Mouse (Mus musculus) layer of hippocampus, adult 9-10 months (tissue): ENCODE measurements around the gene Zfp382.
A peak's percentile ranks its signal among the peaks of the same experiment; 100 is the strongest.
"Not testable (repeated sequence)": the region's sequence is repeated elsewhere in the genome, so short reads cannot be mapped to it uniquely, and the experiment has no call there.

Experiments
- DNase-seq: peaks from one replicate; pipeline ENCODE4 v3.0.0; 2022; ENCODE audit warnings: low spot score

The Zfp382 gene

GRCm38 (mm10) chr7:30121308-30122187 lies at the start of gene Zfp382:
Zfp382 (plus strand) TSS chr7:30121942.
- DNase-seq = peak; percentile 45

GRCm38 (mm10) chr7:30072146-30073028 lies 49.4 kb upstream of the Zfp382 start, which contains the start of gene Zfp82:
Zfp82 (minus strand) TSS chr7:30072900.
- no peak for DNase-seq

DNA sequence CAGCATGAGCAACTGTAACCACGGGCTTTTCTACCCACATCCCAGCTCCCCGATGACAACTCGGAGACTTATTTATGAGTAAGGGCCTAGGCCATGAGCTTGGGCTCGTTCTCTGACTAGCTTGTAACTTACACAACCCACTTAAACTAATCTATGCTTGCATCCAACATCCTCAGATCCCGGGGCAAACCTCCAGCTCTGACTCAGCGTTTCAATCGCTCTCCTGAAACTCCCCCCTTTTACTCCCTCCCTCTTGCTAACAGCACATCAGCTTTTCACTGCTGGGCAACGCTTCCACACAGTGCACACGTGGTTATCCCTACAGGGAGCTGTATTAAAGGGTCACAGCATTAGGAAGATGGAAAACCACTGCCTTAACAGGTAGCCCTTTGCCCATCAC lies 35.2 kb upstream of the Zfp382 start:
- DNase-seq = no peak

GRCm38 (mm10) chr7:30089405-30089804 lies 32.3 kb upstream of the Zfp382 start:
- no peak for DNase-seq

DNA sequence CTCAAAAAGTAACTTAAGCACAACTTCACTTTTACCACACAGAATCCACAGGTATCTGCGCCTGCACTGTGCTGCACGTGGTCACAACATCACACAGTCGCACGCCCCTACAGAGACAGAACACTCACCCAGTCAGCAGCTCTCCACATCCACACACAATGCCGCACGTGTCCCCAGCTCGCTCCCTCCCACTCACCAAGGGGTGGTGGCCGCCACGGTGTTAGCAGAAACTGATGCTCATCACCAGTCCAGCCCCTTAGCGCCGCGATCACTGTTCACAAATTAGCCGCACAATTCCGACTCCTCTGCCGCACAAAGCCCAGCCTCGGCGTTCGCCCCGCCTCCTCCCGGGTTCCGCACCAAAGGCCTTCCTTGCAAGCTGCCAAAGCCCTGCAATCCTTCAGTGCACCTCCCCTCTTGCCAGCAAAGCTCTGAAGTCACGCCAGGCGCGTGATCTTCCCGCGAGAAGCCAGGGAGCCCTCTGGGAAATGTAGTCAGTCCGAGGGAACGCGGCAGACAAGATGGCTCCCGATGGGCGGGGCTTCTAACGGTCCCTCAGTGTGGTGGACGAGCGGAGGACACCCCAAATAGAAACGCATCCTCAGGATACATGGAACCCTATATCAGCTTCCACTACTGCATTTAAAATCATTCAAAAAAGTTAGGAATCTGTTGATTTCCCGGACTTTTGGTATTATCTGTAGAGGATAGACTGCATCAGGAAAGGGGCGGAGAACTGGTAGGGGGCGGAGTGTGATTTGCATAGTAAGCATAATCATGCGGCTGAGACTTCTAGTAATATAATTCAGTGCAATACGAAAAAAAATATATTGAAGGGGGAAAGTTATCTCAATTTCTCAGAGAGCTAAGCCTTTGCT lies 31.4 kb upstream of the Zfp382 start, which contains the start of the genes Gm26920 and Zfp566:
Gm26920 (minus strand) TSS at position 319 of the 878 bp plus-strand sequence.
Zfp566 (minus strand) TSS at position 436 of the 878 bp plus-strand sequence.
- DNase-seq = peak; percentile 92

- DNase-seq = no peak
Observed at GRCm38 (mm10) chr7:30090970-30091585, 30.7 kb upstream of the Zfp382 start.

- no peak for DNase-seq
Observed at GRCm38 (mm10) chr7:30092666-30093065, 29.1 kb upstream of the Zfp382 start.

GRCm38 (mm10) chr7:30093918-30094415 lies 27.8 kb upstream of the Zfp382 start:
- no peak for DNase-seq

GRCm38 (mm10) chr7:30094646-30095429 lies 26.9 kb upstream of the Zfp382 start, which contains the start of gene Zfp260:
Zfp260 (plus strand) TSS chr7:30094777.
- DNase-seq = peak; percentile 97

DNA sequence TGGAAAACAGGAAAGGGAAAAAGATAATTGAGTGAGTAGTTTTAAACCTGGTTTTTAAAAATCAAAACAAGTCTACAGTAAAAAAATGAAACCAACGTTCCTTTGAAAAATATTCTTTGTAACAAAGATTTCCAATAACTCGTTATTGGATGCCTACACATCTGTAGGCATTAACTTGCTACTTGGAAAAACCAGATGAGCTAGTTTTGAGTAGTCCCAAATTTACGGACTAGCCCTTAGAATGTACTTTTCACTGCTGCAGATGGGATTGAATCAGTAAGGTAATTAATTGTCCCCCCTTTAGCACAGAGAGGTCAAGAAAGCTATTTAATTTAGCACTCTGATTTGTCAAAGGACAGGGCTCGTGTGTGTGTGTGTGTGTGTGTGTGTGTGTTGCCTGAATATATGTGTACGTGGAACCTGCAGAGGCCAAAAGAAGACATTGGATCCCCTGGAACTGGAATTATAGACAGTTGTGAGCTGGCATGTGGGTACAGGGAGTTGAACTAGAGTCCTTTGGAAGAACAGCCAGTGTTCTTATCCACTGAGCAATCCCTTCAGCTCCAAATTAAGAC lies 26.1 kb upstream of the Zfp382 start:
- DNase-seq = no peak

DNA sequence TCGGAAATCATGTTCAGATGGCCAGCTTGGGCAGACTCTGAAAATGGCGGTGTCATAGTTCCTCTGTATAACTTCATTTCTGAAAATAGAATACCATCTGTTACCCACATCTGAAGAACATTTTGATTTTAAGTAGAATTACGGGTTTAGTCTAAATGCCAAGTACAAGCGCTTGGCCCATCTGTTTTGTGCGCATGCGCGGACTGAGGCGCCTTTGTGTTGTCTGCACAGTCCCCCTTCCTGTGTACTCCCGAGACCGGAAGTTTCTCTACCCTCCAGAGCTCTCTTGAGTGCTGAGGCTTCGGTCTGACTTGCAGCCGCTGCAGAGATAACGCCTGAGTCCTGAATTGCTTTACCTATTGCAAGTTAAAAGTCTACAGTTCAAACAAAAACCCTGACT lies 22.4 kb upstream of the Zfp382 start:
- DNase-seq = peak; percentile 67

DNA sequence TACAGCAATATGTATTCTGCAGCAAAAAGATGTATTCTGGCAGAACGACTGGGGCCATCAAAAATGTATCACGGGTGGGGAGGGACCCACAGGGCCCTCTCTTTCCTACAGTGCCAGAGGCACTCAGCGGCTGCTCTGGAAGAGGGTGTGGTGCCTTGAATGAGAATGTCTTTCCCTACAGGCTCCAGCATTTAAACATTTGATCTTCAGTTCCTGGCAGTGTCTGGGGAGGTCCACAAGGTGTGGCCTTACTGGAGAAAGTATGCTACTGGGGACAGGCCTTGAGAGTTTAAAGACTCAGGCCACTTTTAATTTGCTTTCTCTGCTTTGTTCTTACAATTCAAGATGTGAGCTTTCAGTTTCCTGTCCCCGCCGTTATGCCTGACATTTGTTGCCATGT lies 5.7 kb upstream of the Zfp382 start:
- no peak for DNase-seq

GRCm38 (mm10) chr7:30117935-30118334 lies 3.8 kb upstream of the Zfp382 start:
- not testable (repeated sequence) for DNase-seq

GRCm38 (mm10) chr7:30122188-30122530 lies 417 bp downstream of the Zfp382 start:
- DNase-seq = no peak

DNA sequence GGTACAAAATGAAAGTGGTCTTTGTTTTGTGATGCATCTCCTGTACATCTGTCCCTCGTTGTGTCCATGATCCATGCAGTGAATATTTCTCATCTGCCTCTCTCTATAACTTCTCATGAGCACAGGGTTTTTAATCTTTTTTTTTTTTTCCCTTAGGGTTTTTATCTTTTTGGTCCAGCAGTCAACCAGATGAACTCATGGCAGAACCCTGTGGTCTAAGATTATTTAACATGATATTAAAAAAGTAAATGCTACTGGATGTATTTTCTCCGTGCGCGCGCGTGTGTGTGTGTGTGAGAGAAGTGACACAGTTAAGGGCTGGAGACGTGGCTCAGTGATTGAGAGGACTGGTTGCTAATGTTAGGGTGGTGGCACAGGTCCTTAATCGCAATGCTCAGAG lies 8.2 kb downstream of the Zfp382 start:
- no peak for DNase-seq

DNA sequence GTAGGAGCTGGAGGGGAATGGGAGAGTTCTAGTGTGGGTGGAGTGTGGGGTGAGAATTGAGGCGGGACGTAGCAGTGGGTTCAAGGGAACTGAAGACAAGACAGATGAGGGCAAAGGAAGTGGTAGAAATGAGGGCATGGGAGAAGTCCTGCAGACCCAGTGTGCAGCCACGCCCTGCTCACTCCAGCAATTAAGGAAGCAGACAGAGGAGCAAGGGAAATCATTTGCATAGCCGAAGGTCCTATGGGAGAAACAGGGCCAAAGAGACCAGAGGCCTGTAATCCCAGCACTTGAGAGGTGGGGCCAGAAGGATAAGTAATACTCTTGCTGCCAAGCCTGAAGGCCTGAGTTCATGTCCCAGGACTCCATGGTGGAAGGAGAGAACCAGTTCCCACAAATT lies 10.7 kb downstream of the Zfp382 start:
- no peak for DNase-seq

DNA sequence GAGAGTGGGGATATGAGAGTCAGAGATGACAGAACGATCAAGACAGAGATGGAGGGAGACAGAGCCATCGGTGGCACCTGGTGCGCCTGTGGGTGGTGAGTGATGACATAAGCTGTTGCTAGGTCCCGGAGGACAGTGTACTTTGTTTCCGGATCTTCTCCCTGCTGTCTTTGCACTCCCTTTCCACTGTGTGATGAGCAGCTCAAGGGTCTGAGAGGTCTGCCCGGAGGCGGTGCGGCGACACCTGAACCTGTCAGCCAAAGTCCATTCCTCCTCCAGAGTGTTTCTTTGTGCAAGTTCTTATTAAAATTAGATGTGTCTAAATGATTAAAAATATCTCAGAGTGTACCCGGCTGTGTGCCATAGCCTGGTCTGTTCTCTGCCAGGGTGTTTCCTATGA lies 15.1 kb downstream of the Zfp382 start:
- DNase-seq = no peak

GRCm38 (mm10) chr7:30143170-30143554 lies 21.4 kb downstream of the Zfp382 start:
- DNase-seq = no peak

GRCm38 (mm10) chr7:30143555-30144209 lies 21.9 kb downstream of the Zfp382 start:
- DNase-seq = no peak
